Mouse (Mus musculus): ENCODE measurements around the gene Parp6. TPM values are rescaled to one million over a fixed set of nuclear protein-coding genes. Genes with fewer than 3 reads are reported as not detected.

The Parp6 gene
- polyA plus RNA-seq (2017; shearing (Covaris generic)), result 34.0 TPM

GRCm38 (mm10) chr9:59616622-59617306, at the start of gene Parp6:
Parp6 (plus strand) TSS chr9:59617284.

GRCm38 (mm10) chr9:59577844-59578504, 39.1 kb upstream of the Parp6 start, which contains the start of gene Celf6:
Celf6 (plus strand) TSS chr9:59577917.

GRCm38 (mm10) chr9:59655958-59656634, 39.0 kb downstream of the Parp6 start, which contains the start of gene Pkm:
Pkm (plus strand) TSS chr9:59656368.

GRCm38 (mm10) chr9:59679678-59680533, 62.8 kb downstream of the Parp6 start, which contains the start of gene Gramd2:
Gramd2 (plus strand) TSS chr9:59680144.

Other genes starting within 250 kb of the Parp6 start
- 12.8 TPM for gene Arih1, start 130.7 kb upstream of the Parp6 start, polyA plus RNA-seq (2017; shearing (Covaris generic))
- 66.1 TPM for gene Hexa, start 77.7 kb upstream of the Parp6 start, polyA plus RNA-seq (2017; shearing (Covaris generic))
- gene Tmem202, start 77.4 kb upstream of the Parp6 start, polyA plus RNA-seq (2017; shearing (Covaris generic)), result 0.82 TPM
- gene Celf6, start 39.4 kb upstream of the Parp6 start, polyA plus RNA-seq (2017; shearing (Covaris generic)), result not detected
- 945 TPM for gene Pkm, start 39.1 kb downstream of the Parp6 start, polyA plus RNA-seq (2017; shearing (Covaris generic))
- gene Gramd2, start 62.9 kb downstream of the Parp6 start, polyA plus RNA-seq (2017; shearing (Covaris generic)), result not detected
- gene Senp8, start 133.4 kb downstream of the Parp6 start, polyA plus RNA-seq (2017; shearing (Covaris generic)), result 7.9 TPM
- 30.5 TPM for gene Myo9a, start 133.6 kb downstream of the Parp6 start, polyA plus RNA-seq (2017; shearing (Covaris generic))